Mouse (Mus musculus): ENCODE data around the gene Arvcf. TPM values are rescaled to one million over a fixed set of nuclear protein-coding genes. Genes with fewer than 3 reads are reported as not detected.

The Arvcf gene
- total RNA-seq, 1 experiment = 48.0 TPM

DNA sequence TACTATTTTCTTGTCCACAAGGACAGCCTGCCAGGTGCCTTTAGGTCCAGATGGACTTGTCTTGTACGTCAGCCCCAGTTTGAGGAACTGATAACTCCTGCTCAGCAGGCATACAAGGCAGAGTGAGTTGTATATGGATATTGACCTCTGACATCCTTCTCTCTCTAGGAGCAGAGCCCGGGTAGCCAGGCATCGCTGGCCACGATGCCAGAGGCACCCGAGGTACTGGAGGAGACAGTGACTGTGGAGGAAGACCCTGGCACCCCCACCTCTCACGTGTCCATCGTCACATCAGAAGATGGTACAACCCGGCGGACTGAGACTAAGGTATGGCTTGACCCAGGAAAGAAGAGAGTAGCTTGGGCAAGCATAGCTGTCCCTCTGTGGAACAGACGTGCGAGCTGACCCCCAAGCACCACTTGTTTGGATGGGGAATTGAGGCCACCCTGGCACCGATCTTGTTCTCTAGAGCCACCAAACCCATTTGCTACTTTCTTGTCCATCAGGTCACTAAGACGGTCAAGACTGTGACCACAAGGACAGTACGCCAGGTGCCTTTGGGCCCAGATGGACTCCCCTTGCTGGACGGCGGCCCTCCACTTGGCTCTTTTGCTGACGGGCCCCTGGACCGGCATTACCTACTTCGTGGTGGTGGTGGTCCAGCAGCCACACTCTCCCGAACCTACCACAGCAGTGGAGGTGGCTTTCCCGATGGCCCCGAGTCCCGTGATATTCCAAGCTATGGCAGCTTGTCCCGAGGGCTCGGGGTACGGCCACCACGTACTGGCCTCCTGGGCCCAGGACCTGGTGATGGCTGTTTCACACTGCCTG is 49.0 kb downstream of the Arvcf start:
- TF ChIP-seq MAFK (IDR thresholded peaks at IDR 0.05; ENCODE audit: insufficient read depth, low read depth, low read length) (no peak), ZC3H11A (IDR thresholded peaks at IDR 0.05; ENCODE audit: borderline replicate concordance, low read depth, low read length) (no peak), HCFC1 (IDR thresholded peaks at IDR 0.05; ENCODE audit: borderline replicate concordance, insufficient read depth, low read length) (no peak), CHD2 (IDR thresholded peaks at IDR 0.05; ENCODE audit: low read depth, low read length) (no peak), ZNF384 (IDR thresholded peaks at IDR 0.05; ENCODE audit: low read depth, low read length) (no peak)
- no peak for DNase-seq (ENCODE audit: low read depth, low spot score)
- H3K9me3 ChIP-seq (ENCODE audit: control insufficient read depth, insufficient read depth, low read depth, low read length) = no peaks in the 10 kb centered on the region
- H3K4me3 ChIP-seq (ENCODE audit: insufficient read depth in 1 of 2, low read depth in 1 of 2, low read length in 2 of 2, poor library complexity in 1 of 2, severe bottlenecking in 1 of 2) = no peak overlapping the region
- in situ Hi-C loops (cut with MboI; ENCODE audit: low sequenced_read_pairs in 2 of 2, unreplicated experiment in 2 of 2) = no loop called here
- peaks cover 32% of the 10 kb centered on the region for H3K36me3 ChIP-seq (ENCODE audit: control insufficient read depth, insufficient read depth, low read length, poor library complexity, severe bottlenecking)
- no peak overlapping the region for H3K27ac ChIP-seq (ENCODE audit: insufficient read depth, low read depth, low read length, poor library complexity, severe bottlenecking)
- H3K4me1 ChIP-seq (ENCODE audit: control insufficient read depth in 2 of 2, insufficient read depth in 2 of 2, low read length in 2 of 2, poor library complexity in 1 of 2) = peaks cover 11 to 37% of the 10 kb centered on the region in 2 experiments
- H3K9ac ChIP-seq (ENCODE audit: insufficient read depth, low read depth, low read length, poor library complexity, severe bottlenecking) = no peak overlapping the region

DNA sequence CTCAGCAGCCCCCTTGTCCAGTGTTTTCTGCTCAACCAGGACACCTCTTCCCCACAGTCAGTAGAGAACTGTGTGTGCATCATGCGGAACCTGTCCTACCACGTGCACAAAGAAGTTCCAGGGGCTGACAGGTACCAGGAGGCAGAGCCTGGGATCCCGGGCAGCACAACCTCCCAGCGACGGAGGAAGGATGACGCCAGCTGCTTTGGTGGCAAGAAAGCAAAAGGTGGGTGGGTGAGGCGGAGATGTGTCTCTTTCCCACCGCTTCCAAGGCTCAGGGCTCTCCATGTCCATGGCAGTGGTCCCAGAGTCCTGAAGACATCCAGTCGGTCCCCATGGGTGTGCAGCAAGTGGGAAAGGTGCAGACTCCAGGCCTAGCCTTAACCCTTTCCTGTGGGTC is 52.0 kb downstream of the Arvcf start:
- Histone ChIP-seq H3K27ac (ENCODE audit: insufficient read depth, low read depth, low read length, poor library complexity, severe bottlenecking) (no peak overlapping the region), H3K4me3 (ENCODE audit: insufficient read depth in 1 of 2, low read depth in 1 of 2, low read length in 2 of 2, poor library complexity in 1 of 2, severe bottlenecking in 1 of 2) (no peak overlapping the region), H3K9ac (ENCODE audit: insufficient read depth, low read depth, low read length, poor library complexity, severe bottlenecking) (no peak overlapping the region), H3K9me3 (ENCODE audit: control insufficient read depth, insufficient read depth, low read depth, low read length) (no peaks in the 10 kb centered on the region), H3K4me1 (ENCODE audit: control insufficient read depth in 2 of 2, insufficient read depth in 2 of 2, low read length in 2 of 2, poor library complexity in 1 of 2) (peaks cover 4 to 21% of the 10 kb centered on the region in 2 experiments; a peak in 3 of 4 replicates), H3K36me3 (ENCODE audit: control insufficient read depth, insufficient read depth, low read length, poor library complexity, severe bottlenecking) (peaks cover 54% of the 10 kb centered on the region)
- in situ Hi-C loops (cut with MboI; ENCODE audit: low sequenced_read_pairs in 2 of 2, unreplicated experiment in 2 of 2) = no loop called here
- no peak for TF ChIP-seq ZC3H11A (IDR thresholded peaks at IDR 0.05; ENCODE audit: borderline replicate concordance, low read depth, low read length)
- no peak for DNase-seq (ENCODE audit: low read depth, low spot score)

DNA sequence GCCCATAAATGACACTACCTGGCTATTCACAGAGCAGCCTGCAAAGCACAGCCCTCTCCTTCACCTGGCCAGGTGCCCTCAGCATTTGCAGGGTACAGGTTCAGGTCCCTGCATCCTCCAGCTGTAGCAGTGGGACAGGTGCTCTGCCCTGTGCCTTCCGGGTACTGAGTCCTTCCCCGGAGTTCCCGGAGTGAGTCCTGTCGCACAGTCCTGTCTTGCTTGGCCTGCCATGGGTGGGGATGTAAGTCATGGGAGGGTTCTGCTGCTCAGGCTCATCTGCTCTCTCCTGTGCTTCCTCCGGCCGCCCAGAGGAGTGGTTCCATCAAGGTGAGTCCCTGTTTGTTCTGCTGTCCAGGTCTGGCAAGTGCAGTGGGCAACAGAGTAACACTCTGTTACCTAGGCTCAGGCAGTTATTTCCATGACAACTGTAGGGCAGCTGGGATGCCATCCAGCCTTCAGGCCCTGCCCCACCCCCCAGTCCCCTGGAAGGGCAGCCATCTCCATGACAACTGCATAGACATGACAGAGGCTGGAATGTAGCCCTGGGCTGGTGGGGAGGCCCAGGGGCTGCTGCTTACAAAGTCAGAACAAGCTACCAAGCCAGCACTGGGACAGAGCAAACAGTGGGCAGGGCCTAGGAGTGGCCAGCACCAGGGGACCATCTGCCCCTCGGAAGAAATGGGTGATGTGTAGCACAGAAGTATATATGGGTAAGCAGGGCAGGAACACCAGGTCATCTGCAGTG is 52.7 kb downstream of the Arvcf start:
- no peak overlapping the region for H3K27ac ChIP-seq (ENCODE audit: insufficient read depth, low read depth, low read length, poor library complexity, severe bottlenecking)
- no peak overlapping the region for H3K4me3 ChIP-seq (ENCODE audit: insufficient read depth in 1 of 2, low read depth in 1 of 2, low read length in 2 of 2, poor library complexity in 1 of 2, severe bottlenecking in 1 of 2)
- no peaks in the 10 kb centered on the region for H3K9me3 ChIP-seq (ENCODE audit: control insufficient read depth, insufficient read depth, low read depth, low read length)
- peaks cover 54% of the 10 kb centered on the region for H3K36me3 ChIP-seq (ENCODE audit: control insufficient read depth, insufficient read depth, low read length, poor library complexity, severe bottlenecking)
- no peak for TF ChIP-seq ZC3H11A (IDR thresholded peaks at IDR 0.05; ENCODE audit: borderline replicate concordance, low read depth, low read length)
- TF ChIP-seq ZNF384 (IDR thresholded peaks at IDR 0.05; ENCODE audit: low read depth, low read length) = no peak
- no peak for TF ChIP-seq CHD2 (IDR thresholded peaks at IDR 0.05; ENCODE audit: low read depth, low read length)
- TF ChIP-seq MAFK (IDR thresholded peaks at IDR 0.05; ENCODE audit: insufficient read depth, low read depth, low read length) = no peak
- TF ChIP-seq HCFC1 (IDR thresholded peaks at IDR 0.05; ENCODE audit: borderline replicate concordance, insufficient read depth, low read length) = no peak
- no peak for DNase-seq (ENCODE audit: low read depth, low spot score)
- peaks cover 2 to 21% of the 10 kb centered on the region in 2 experiments; a peak in 3 of 4 replicates for H3K4me1 ChIP-seq (ENCODE audit: control insufficient read depth in 2 of 2, insufficient read depth in 2 of 2, low read length in 2 of 2, poor library complexity in 1 of 2)
- in situ Hi-C loops (cut with MboI; ENCODE audit: low sequenced_read_pairs in 2 of 2, unreplicated experiment in 2 of 2) = no loop called here
- H3K9ac ChIP-seq (ENCODE audit: insufficient read depth, low read depth, low read length, poor library complexity, severe bottlenecking) = no peak overlapping the region

DNA sequence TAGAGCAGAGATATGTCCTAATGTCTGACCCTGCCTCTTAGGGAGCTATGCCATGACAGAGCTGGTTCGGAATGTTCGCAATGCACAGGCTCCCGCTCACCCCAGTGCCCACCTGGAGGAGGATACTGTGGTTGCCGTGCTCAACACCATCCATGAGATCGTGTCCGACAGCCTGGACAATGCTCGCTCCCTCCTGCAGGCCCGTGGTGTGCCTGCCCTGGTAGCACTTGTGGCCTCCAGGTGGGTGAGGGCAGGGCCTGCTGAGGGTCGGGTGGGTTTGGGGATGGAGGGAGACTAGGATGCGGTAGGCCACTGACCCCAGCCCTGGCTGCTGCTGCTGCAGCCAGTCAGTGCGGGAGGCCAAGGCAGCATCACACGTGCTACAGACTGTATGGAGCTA is 55.3 kb downstream of the Arvcf start:
- Histone ChIP-seq H3K9me3 (ENCODE audit: control insufficient read depth, insufficient read depth, low read depth, low read length) (no peaks in the 10 kb centered on the region), H3K27ac (ENCODE audit: insufficient read depth, low read depth, low read length, poor library complexity, severe bottlenecking) (no peak overlapping the region), H3K4me1 (ENCODE audit: control insufficient read depth in 2 of 2, insufficient read depth in 2 of 2, low read length in 2 of 2, poor library complexity in 1 of 2) (peaks cover 0 to 17% of the 10 kb centered on the region in 2 experiments; a peak in 1 of 4 replicates), H3K4me3 (ENCODE audit: insufficient read depth in 1 of 2, low read depth in 1 of 2, low read length in 2 of 2, poor library complexity in 1 of 2, severe bottlenecking in 1 of 2) (no peak overlapping the region), H3K9ac (ENCODE audit: insufficient read depth, low read depth, low read length, poor library complexity, severe bottlenecking) (no peak overlapping the region), H3K36me3 (ENCODE audit: control insufficient read depth, insufficient read depth, low read length, poor library complexity, severe bottlenecking) (peaks cover 46% of the 10 kb centered on the region)
- in situ Hi-C loops (cut with MboI; ENCODE audit: low sequenced_read_pairs in 2 of 2, unreplicated experiment in 2 of 2) = no loop called here
- no peak for TF ChIP-seq MAFK (IDR thresholded peaks at IDR 0.05; ENCODE audit: insufficient read depth, low read depth, low read length)
- TF ChIP-seq ZC3H11A (IDR thresholded peaks at IDR 0.05; ENCODE audit: borderline replicate concordance, low read depth, low read length) = no peak
- TF ChIP-seq HCFC1 (IDR thresholded peaks at IDR 0.05; ENCODE audit: borderline replicate concordance, insufficient read depth, low read length) = no peak
- TF ChIP-seq CHD2 (IDR thresholded peaks at IDR 0.05; ENCODE audit: low read depth, low read length) = no peak
- TF ChIP-seq ZNF384 (IDR thresholded peaks at IDR 0.05; ENCODE audit: low read depth, low read length) = no peak
- no peak for DNase-seq (ENCODE audit: low read depth, low spot score)
